Mouse (Mus musculus): ENCODE measurements around the gene Crebl2. TPM values are rescaled to one million over a fixed set of nuclear protein-coding genes. Genes with fewer than 3 reads are reported as not detected.
A peak's percentile ranks its signal among the peaks of the same experiment; 100 is the strongest.

Crebl2 gene
- polyA plus RNA-seq (2016; fragmentation: Nextera tagmentation; extraction: Ambion mirVana): 2.8 and 3.1 TPM in 2 replicates

DNA sequence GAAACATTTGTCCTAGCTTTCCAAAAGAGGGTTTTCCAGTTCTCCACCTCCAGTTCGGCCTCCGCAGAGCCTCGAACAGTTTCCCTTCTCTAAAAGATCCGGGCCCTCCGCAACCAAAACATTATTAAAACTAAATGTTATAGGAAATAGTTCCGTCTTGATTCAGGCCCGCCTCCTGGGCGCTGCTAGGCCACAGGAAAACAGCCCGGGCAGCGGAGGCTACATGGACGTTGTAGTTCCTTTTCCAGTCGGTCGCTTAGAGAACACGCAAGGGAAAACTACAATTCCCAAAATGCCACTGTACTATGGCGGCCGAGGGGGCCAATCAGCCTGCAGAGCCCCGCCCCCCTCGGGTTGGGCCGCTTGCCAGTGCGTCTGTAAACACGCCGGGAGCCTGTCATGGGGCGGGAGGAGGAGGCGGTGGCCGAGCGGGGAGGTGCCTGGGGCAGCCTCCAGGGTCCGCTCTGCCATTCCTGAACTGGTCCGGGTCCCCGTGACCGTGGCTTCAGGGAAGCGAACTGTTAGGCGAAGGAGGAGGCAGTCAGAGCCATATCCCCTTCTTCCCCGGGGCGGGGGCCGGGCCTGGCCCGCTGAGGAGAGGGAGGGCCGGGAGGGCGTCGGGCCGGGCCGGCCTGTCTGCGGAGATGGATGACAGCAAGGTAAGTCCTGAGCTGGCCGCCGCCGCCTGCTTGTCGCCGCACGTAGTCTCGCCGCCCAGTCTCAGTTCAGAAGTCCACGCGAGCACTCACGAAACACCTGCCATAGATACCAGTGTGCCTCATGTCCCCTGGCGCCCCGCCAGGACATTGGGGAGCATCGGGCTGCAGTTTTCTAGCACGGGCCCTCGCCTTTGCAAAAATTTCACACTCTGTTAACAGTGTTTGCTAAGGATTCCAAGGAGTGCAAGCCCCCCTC, at the start of gene Crebl2:
TSS of gene Crebl2 (plus strand) at position 369 of the 915 bp plus-strand sequence.
- H3K4me1 ChIP-seq: peaks cover 7% of the 10 kb centered on the region; the same call in 1 of the 2 replicates
- no peaks in the 10 kb centered on the region for H3K36me3 ChIP-seq
- peak within 1 kb of the TSS; percentile 74; the same call in 1 of the 2 replicates for H3K27ac ChIP-seq
- ATAC-seq (ENCODE audit: low FRiP score, low read depth): peak; percentile 97
- no peaks in the 10 kb centered on the region for H3K9me3 ChIP-seq
- no peaks in the 10 kb centered on the region for H3K27me3 ChIP-seq (replicated peaks)
- WGBS: under 1% methylated on average over 57 of the region's 58 CpGs
- peak within 1 kb of the TSS; percentile 72 for H3K4me3 ChIP-seq
- H3K4me2 ChIP-seq (replicated peaks): peak within 1 kb of the TSS; percentile 72
- H3K9ac ChIP-seq: peak within 1 kb of the TSS; percentile 80

DNA sequence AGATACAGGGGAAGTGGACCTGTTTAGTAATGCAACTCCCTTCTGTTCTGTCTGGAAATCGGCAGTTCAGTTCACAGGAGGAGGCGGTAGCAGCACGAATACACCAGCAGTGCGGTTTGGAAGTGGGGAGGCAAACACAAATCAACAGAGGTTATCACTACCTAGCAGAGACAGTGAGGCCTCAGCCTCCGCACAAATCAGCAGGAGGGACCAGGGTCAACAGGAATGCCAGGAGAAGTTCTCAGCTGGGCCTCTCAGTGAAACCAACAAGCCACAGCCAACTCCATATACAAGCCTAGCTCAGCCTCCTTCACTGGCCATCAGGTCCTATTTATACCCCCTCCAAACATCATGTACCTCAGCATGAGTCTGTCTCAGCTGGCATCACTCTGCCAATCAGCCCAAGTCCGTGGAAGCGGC, 48.5 kb upstream of the Crebl2 start:
- no peak for ATAC-seq (ENCODE audit: low FRiP score, low read depth)
- Histone ChIP-seq H3K36me3 (no peaks in the 10 kb centered on the region), H3K4me1 (no peaks in the 10 kb centered on the region), H3K9ac (no peak overlapping the region), H3K9me3 (no peaks in the 10 kb centered on the region), H3K4me3 (no peak overlapping the region), H3K27ac (no peak overlapping the region), H3K27me3 (replicated peaks) (no peaks in the 10 kb centered on the region), H3K4me2 (replicated peaks) (no peak overlapping the region)
- WGBS: 79% methylated on average over 7 of the region's 7 CpGs

DNA sequence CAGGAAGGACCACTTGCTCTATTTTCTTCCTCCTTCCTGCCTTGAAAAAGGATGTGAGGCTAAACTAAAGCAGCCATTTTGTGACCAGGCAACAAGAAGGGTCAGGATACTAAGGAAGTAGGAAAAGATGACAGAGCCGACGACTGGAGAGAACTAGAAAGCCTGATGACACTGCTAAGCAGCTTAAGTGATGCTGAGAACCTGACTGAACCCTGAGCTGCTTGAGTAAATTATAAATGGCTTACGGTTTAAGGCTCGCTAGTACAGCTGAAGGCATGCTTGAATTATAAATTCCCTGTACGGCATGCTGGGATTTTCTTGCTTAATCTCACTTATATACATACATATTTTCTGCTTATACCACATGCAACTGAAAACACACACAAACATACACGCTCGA, 47.1 kb upstream of the Crebl2 start:
- H3K27ac ChIP-seq: no peak overlapping the region
- no peak overlapping the region for H3K4me3 ChIP-seq
- no peak overlapping the region for H3K4me2 ChIP-seq (replicated peaks)
- no peaks in the 10 kb centered on the region for H3K27me3 ChIP-seq (replicated peaks)
- ATAC-seq (ENCODE audit: low FRiP score, low read depth): no peak
- no peak overlapping the region for H3K9ac ChIP-seq
- no peaks in the 10 kb centered on the region for H3K9me3 ChIP-seq
- H3K4me1 ChIP-seq: no peaks in the 10 kb centered on the region
- 91% methylated on average over 7 of the region's 7 CpGs for WGBS
- no peaks in the 10 kb centered on the region for H3K36me3 ChIP-seq

DNA sequence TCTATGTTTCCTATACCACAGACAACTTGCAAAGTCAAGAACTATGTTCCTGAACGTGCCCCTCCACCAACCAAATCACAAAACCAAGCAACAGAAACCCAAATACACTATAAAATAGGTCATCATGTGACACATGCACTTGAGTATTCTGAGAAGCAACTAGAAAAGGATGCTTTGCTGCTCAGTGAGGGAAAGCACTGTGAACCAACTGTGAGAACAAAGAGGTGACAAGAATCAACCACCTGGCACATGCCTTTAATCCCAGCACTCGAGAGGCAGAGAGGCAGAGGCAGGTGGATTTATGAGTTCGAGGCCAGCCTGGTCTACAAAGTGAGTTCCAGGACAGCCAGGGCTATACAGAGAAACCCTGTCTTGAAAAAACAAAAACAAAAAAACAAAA, 43.5 kb upstream of the Crebl2 start:
- Histone ChIP-seq H3K4me2 (replicated peaks) (no peak overlapping the region), H3K36me3 (no peaks in the 10 kb centered on the region), H3K4me3 (no peak overlapping the region), H3K27ac (no peak overlapping the region), H3K9ac (no peak overlapping the region), H3K9me3 (no peaks in the 10 kb centered on the region), H3K27me3 (replicated peaks) (no peaks in the 10 kb centered on the region), H3K4me1 (no peaks in the 10 kb centered on the region)
- WGBS: 55% methylated on average over 3 of the region's 3 CpGs
- ATAC-seq (ENCODE audit: low FRiP score, low read depth): no peak

DNA sequence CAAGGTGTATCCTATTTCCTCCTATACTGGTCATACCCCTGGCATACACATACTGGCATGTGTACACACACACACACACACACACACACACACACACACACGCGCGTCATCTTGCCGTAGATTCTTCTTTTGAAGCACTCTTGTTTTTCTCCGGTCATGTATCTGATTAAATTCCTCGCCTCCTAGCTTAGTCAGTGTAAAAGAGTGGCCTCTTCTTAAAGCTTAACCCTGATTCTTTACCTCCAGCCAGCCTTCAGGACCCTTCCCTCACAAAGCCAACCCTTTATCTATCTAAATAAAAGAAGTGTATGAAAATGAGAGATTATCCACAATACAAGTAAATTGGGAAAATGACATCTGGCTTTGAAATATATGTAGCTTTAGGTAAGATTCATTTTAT, 40.9 kb upstream of the Crebl2 start:
- no peaks in the 10 kb centered on the region for H3K27me3 ChIP-seq (replicated peaks)
- H3K9me3 ChIP-seq: no peaks in the 10 kb centered on the region
- H3K36me3 ChIP-seq: no peaks in the 10 kb centered on the region
- H3K9ac ChIP-seq: no peak overlapping the region
- WGBS: 74% methylated on average over 6 of the region's 6 CpGs
- no peak for ATAC-seq (ENCODE audit: low FRiP score, low read depth)
- H3K4me2 ChIP-seq (replicated peaks): no peak overlapping the region
- H3K4me1 ChIP-seq: no peaks in the 10 kb centered on the region
- no peak overlapping the region for H3K27ac ChIP-seq
- no peak overlapping the region for H3K4me3 ChIP-seq

DNA sequence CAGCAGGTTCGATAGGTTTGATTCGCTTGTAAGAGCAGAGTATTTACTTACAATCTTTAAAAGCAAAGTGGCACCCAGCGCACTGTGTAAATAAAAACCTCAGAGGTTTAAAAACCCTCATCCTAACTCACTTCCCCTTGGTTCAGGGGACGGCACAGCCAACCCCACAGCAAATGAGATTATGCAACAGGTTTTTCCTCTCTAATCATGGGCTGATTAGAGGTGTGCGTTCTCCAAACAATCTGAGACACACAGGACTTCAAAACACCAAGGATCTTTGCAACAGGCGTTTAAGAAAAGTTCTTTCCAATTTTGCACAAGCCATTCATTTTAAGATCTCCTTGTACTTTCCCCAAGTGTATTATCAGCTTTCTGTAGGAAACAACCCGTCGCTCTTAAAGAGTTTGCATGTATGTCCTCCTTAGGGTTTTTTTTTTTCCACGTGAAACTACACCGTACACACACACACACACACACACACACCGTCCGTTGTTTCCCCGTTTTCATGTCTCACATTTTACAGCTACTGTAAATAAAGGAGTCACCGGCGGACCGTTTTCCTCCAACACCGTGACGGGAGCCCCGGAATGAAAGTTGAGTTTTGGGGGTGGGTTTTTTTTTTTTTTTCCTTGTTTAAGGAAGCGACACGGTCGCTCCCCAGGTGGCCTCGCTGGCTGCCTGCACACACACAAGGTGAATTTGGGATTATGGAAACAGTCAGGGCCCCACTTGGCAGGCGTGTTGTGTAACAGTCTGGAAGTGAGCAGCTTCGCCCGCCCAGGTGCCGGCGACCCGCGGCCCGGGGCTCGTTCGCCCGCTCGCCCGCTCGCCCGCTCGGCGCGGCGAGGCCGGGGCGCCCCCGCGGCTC, 38.5 kb upstream of the Crebl2 start:
- no peaks in the 10 kb centered on the region for H3K27me3 ChIP-seq (replicated peaks)
- H3K4me3 ChIP-seq: peak overlapping the region; percentile 69
- WGBS: 1% methylated on average over 25 of the region's 46 CpGs
- H3K4me2 ChIP-seq (replicated peaks): peak overlapping the region; percentile 64
- no peaks in the 10 kb centered on the region for H3K36me3 ChIP-seq
- peak overlapping the region; percentile 87 for H3K9ac ChIP-seq
- H3K27ac ChIP-seq: peak overlapping the region; percentile 64; the same call in 1 of the 2 replicates
- no peaks in the 10 kb centered on the region for H3K4me1 ChIP-seq
- no peaks in the 10 kb centered on the region for H3K9me3 ChIP-seq
- ATAC-seq (ENCODE audit: low FRiP score, low read depth): no peak; the same call in 1 of the 2 replicates

DNA sequence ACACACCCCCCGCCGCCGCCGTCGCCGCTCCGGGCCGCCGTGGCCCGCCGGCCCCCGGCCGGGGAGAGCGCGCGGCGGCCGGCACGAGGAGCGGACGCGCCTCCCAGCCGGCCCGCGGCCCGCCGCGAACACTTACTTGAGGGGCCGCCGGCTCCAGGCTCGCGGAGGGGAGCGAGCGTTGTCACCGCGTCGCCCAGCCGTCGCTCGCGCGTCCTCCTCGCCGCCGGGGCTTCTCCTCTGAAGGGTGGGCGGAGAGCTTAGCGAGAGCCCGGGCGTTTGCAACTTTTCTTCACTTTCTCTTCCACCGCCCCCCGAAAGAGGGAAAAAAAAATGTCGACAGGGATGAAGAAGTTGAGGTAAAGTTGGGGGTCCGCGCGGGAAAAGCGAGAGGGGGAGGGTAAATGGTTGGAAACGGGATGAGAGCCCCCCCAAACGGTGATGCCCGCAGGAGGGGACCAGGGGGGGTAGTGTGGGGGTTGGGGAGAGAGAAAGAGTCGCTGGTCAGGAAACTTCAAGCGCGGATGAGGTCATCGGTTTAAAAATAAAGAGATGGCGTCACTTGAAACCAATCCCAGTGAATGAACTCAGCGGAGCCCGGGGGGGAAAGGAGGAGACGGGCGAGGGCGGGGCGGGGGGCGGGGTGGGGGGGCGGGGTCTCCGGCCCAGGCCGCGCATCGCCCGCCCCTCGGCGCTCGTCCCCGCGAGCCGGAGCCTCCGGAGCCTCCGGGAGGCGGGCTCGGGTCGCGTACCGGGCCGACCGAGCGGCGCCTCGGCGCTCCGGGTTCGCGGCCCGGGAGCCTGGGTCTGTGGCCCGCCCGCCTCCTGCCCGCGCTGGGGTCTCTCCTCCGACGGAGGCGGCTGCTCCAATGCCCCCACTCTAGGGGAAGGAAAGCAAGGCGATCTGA, 37.6 kb upstream of the Crebl2 start, which contains the start of gene Dusp16:
TSS of gene Dusp16 (minus strand) at position 485 of the 905 bp plus-strand sequence.
- H3K4me3 ChIP-seq: peak within 1 kb of the TSS; percentile 69
- H3K9ac ChIP-seq: peak within 1 kb of the TSS; percentile 87
- H3K4me2 ChIP-seq (replicated peaks): peak within 1 kb of the TSS; percentile 64
- peak within 1 kb of the TSS; percentile 64 for H3K27ac ChIP-seq
- WGBS: under 1% methylated on average over 85 of the region's 108 CpGs
- no peaks in the 10 kb centered on the region for H3K36me3 ChIP-seq
- peak; percentile 85 for ATAC-seq (ENCODE audit: low FRiP score, low read depth)
- no peaks in the 10 kb centered on the region for H3K9me3 ChIP-seq
- H3K4me1 ChIP-seq: no peaks in the 10 kb centered on the region
- H3K27me3 ChIP-seq (replicated peaks): no peaks in the 10 kb centered on the region

DNA sequence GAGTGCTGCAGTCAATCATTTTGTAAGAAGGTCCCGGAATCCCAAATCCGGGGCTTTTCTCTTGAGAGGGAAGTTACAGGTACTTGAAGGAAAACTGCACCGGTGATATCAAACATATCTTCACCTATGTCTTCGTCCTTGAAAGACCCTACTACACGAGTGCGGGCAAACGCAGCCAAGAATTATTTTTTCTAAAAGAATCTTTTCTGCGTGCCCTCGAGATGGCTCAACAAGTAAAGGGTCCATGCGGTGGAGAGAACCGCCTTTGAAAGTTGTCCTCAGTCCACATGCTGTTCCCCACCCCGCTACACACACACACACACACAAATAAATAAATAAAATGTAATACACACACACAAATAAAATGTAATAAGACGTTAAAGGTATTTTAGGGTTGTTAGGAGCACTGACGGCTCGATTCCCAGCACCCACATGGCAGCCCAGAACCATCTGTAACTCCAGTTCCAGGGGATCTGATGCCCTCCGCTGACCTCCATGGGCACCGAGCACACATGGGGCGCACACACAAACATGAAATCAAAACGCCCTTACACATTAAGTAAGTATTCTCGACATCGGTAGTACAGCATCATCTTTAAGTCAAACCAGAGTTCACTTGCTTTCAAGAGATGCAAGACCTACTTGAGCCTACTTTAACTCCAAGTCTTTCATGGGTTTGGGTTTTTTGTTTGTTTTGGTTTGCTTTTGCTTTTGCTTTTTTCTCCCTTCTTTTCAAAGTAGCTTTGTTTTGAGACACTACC, 36.7 kb upstream of the Crebl2 start:
- WGBS: 41% methylated on average over 21 of the region's 21 CpGs
- Histone ChIP-seq H3K4me1 (no peaks in the 10 kb centered on the region), H3K9me3 (no peaks in the 10 kb centered on the region), H3K36me3 (no peaks in the 10 kb centered on the region), H3K27me3 (replicated peaks) (no peaks in the 10 kb centered on the region), H3K4me3 (peak overlapping the region; percentile 69), H3K27ac (no peak overlapping the region), H3K4me2 (replicated peaks) (peak overlapping the region; percentile 64), H3K9ac (peak overlapping the region; percentile 87)
- peak; percentile 4; the same call in 1 of the 2 replicates for ATAC-seq (ENCODE audit: low FRiP score, low read depth)

DNA sequence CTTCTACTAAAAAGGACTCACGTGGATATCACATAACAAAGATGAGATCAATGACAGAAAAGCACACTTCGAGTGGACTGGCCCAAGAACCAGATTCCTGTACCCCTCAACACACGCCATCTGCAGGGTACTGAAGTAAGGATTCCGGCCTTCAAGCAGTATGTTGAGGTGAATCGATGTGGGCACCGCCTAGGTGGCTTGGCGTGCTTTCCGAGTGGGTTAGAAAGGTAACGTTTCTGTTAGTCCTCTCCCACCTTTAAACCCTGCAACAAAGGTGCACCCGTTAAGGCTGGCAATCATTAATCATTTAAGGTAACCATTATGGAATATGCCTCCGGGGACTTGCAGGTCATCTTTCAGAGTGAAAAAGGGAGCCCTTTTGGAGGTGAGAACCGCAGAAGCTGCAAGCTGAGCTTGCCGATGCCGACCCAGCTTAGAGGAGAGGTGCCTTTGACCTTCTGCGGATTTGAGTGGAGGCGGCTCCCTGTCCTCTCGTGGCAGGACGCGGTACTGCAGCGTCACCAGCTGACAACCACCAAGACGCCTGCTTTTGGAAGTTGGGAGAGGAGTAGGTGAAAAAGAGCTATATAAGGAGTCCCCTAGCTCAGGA, 35.9 kb upstream of the Crebl2 start:
- ATAC-seq (ENCODE audit: low FRiP score, low read depth): no peak
- no peaks in the 10 kb centered on the region for H3K27me3 ChIP-seq (replicated peaks)
- H3K4me2 ChIP-seq (replicated peaks): peak overlapping the region; percentile 44
- no peak overlapping the region for H3K4me3 ChIP-seq
- H3K9me3 ChIP-seq: no peaks in the 10 kb centered on the region
- no peaks in the 10 kb centered on the region for H3K36me3 ChIP-seq
- no peaks in the 10 kb centered on the region for H3K4me1 ChIP-seq
- H3K9ac ChIP-seq: no peak overlapping the region
- WGBS: 15% methylated on average over 21 of the region's 21 CpGs
- H3K27ac ChIP-seq: no peak overlapping the region

DNA sequence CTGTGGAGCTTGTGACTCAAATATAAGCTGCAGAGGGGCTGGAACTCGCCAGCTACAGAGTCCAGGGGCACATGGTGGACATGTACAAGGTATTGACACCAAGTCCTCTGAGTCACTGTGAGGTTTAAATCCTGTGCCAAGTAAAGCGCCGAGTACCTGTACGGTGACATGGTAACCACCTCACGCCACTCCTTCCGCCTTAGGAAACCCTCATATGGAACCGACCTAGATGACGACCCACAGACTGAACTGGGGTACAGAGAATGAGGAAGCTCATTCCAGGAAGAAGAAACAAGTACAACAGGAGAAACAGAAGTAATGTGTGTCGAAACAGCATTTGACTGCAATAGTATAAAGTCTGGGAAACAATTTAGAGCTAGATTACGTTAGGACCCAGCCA, 33.7 kb upstream of the Crebl2 start:
- H3K27me3 ChIP-seq (replicated peaks): no peaks in the 10 kb centered on the region

More for the DNA sequence above, 33.7 kb upstream of the Crebl2 start:
- Histone ChIP-seq H3K4me1 (no peaks in the 10 kb centered on the region), H3K4me3 (no peak overlapping the region), H3K27ac (no peak overlapping the region), H3K4me2 (replicated peaks) (no peak overlapping the region), H3K36me3 (no peaks in the 10 kb centered on the region), H3K9me3 (no peaks in the 10 kb centered on the region), H3K9ac (no peak overlapping the region)
- no peak for ATAC-seq (ENCODE audit: low FRiP score, low read depth)
- WGBS: 89% methylated on average over 10 of the region's 10 CpGs
